Mouse (Mus musculus) layer of hippocampus, adult 9-11 months (tissue): ENCODE measurements around the gene Olfr490.

ENCODE experiments used
- DNase-seq: peaks from one replicate; pipeline ENCODE4 v3.0.0; 2022

The Olfr490 gene

GRCm38 (mm10) chr7:108288834-108289233 is at the start of gene Olfr490:
Gene Olfr490, minus strand, starts transcription at chr7:108288934.
- no peak for DNase-seq

GRCm38 (mm10) chr7:108323574-108323973 is 34.8 kb upstream of the Olfr490 start, which contains the start of gene Olfr492:
Gene Olfr492, minus strand, starts transcription at chr7:108323674.
- DNase-seq: no peak

GRCm38 (mm10) chr7:108313151-108313550 is 24.4 kb upstream of the Olfr490 start, which contains the start of gene Olfr491:
Gene Olfr491, plus strand, starts transcription at chr7:108313451.
- no peak for DNase-seq

- no peak for DNase-seq
Measured at GRCm38 (mm10) chr7:108258247-108258646, 30.5 kb downstream of the Olfr490 start, which contains the start of gene Olfr488. Gene Olfr488, minus strand, starts transcription at chr7:108258347.
